Mouse (Mus musculus) myocyte (in vitro differentiated cells): ENCODE measurements around the gene Lrrc73. TPM values are rescaled to one million over a fixed set of nuclear protein-coding genes. Genes with fewer than 3 reads are reported as not detected.

Experiments used
- H3K27me3 ChIP-seq: one replicate; pipeline ENCODE4 v1.6.1; 2011; ENCODE audit not compliant: control insufficient read depth, insufficient read depth, insufficient read length
- H3K36me3 ChIP-seq: one replicate; pipeline ENCODE4 v1.6.1; 2011; ENCODE audit not compliant: control insufficient read depth, insufficient read depth
- H3K4me2 ChIP-seq: one replicate; pipeline ENCODE4 v1.6.1; 2011; ENCODE audit warnings: low read depth, control low read depth
- H3K4me3 ChIP-seq: one replicate; pipeline ENCODE4 v1.5.1; 2011; ENCODE audit warnings: mild to moderate bottlenecking, control low read depth, moderate library complexity
- H3K79me2 ChIP-seq: one replicate; pipeline ENCODE4 v1.6.1; 2011; ENCODE audit not compliant: control insufficient read depth, insufficient read depth
- H3ac ChIP-seq: one replicate; pipeline ENCODE4 v1.6.1; 2011; ENCODE audit not compliant: control insufficient read depth, insufficient read length
- CEBPB ChIP-seq: IDR thresholded peaks from 2 replicates; pipeline ENCODE4 v1.6.1; 2011; ENCODE audit warnings: mild to moderate bottlenecking, moderate library complexity; ENCODE audit not compliant: poor library complexity, insufficient read depth, severe bottlenecking
- E2F4 ChIP-seq: IDR thresholded peaks from one replicate; pipeline ENCODE4 v1.6.1; 2011; ENCODE audit warnings: mild to moderate bottlenecking, control low read depth, moderate library complexity; ENCODE audit not compliant: insufficient read depth
- MAX ChIP-seq: IDR thresholded peaks from one replicate; pipeline ENCODE4 v1.6.1; 2011; ENCODE audit warnings: low read depth, mild to moderate bottlenecking, control low read depth
- MYOD1 ChIP-seq, 3 experiments: IDR thresholded peaks; one replicate each; pipeline ENCODE4 v1.6.1; 2011; ENCODE audit warnings: control low read depth in 2 of 3, low read depth in 2 of 3, mild to moderate bottlenecking in 2 of 3, moderate library complexity in 1 of 3; ENCODE audit not compliant: insufficient read length in 2 of 3, control insufficient read depth in 1 of 3
- MYOG ChIP-seq, 3 experiments: IDR thresholded peaks; one replicate each; pipeline ENCODE4 v1.6.1; 2011; ENCODE audit warnings: control low read depth in 2 of 3, low read depth in 2 of 3, mild to moderate bottlenecking in 2 of 3; ENCODE audit not compliant: insufficient read length in 2 of 3, control insufficient read depth in 1 of 3, insufficient read depth in 1 of 3
- POLR2A ChIP-seq: IDR thresholded peaks from one replicate; pipeline ENCODE4 v1.6.1; 2011; ENCODE audit warnings: low read depth, mild to moderate bottlenecking, control low read depth, moderate library complexity; ENCODE audit not compliant: insufficient read length
- POLR2AphosphoS2 ChIP-seq: IDR thresholded peaks from one replicate; pipeline ENCODE4 v1.6.1; 2011; ENCODE audit warnings: low read depth, control low read depth; ENCODE audit not compliant: insufficient read length
- REST ChIP-seq: IDR thresholded peaks from one replicate; pipeline ENCODE4 v1.6.1; 2011; ENCODE audit warnings: mild to moderate bottlenecking, control low read depth, moderate library complexity; ENCODE audit not compliant: insufficient read depth, insufficient read length
- SRF ChIP-seq: IDR thresholded peaks from one replicate; pipeline ENCODE4 v1.6.1; 2011; ENCODE audit warnings: low read depth; ENCODE audit not compliant: control insufficient read depth, insufficient read length
- TCF12 ChIP-seq: IDR thresholded peaks from one replicate; pipeline ENCODE4 v1.6.1; 2011; ENCODE audit warnings: mild to moderate bottlenecking, control low read depth; ENCODE audit not compliant: poor library complexity, insufficient read depth, severe bottlenecking
- TCF3 ChIP-seq: IDR thresholded peaks from one replicate; pipeline ENCODE4 v1.6.1; 2011; ENCODE audit warnings: low read depth, control low read depth; ENCODE audit not compliant: insufficient read length
- USF1 ChIP-seq: IDR thresholded peaks from one replicate; pipeline ENCODE4 v1.6.1; 2011; ENCODE audit warnings: low read depth, mild to moderate bottlenecking, control low read depth, moderate library complexity
- polyA plus RNA-seq: library from polyadenylated mRNA; unstranded; fragments of >200 nt; fragmentation: generic; extraction: Trizol; gene quantifications from one replicate; pipeline ENCODE4 v1.2.1, GENCODE M21; 2012; ENCODE audit warnings: missing spikeins

Gene Lrrc73
- polyA plus RNA-seq, 1 experiment, result 2.0 TPM

DNA sequence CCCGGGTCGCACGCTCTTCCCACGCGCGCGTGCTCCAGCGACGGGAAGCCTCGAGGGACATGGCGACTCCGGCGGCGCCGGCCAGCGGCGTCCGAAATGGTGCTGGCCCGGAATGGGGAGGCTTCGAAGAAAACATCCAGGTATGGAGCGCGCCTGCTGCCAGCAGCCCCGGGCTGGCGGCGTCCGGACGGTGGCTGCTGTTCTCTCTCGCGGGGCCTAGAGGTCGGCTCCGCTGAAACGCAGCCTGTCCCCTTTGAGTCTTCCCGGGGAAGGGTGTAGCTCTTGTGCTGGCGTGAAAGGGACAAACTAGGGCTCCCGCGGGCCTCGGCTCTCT, 5.2 kb upstream of the Lrrc73 start:
- H3ac ChIP-seq, result peak overlapping the region; percentile 75
- H3K36me3 ChIP-seq, result peaks cover 7% of the 10 kb centered on the region
- H3K27me3 ChIP-seq, result no peaks in the 10 kb centered on the region
- peaks cover 39% of the 10 kb centered on the region for H3K79me2 ChIP-seq
- H3K4me2 ChIP-seq, result peak overlapping the region; percentile 97
- peak overlapping the region; percentile 81 for H3K4me3 ChIP-seq
- TF ChIP-seq MAX (no peak), REST (no peak), TCF12 (no peak), SRF (no peak), POLR2AphosphoS2 (no peak), E2F4 (no peak), POLR2A (no peak), CEBPB (no peak), USF1 (no peak), MYOG (IDR thresholded peaks at IDR 0.05; ENCODE audit: control insufficient read depth in 1 of 3, insufficient read depth in 1 of 3, insufficient read length in 2 of 3, low read depth in 2 of 3) (no peak)

- TF ChIP-seq SRF, result no peak
- no peak for TF ChIP-seq USF1
- TF ChIP-seq REST, result no peak
- TF ChIP-seq MYOD1 (IDR thresholded peaks at IDR 0.05; ENCODE audit: control insufficient read depth in 1 of 3, insufficient read length in 2 of 3, low read depth in 2 of 3), result no peak
- no peak for TF ChIP-seq MAX
- TF ChIP-seq CEBPB, result no peak
- TF ChIP-seq POLR2AphosphoS2, result no peak
- no peak for TF ChIP-seq TCF3
- no peak for TF ChIP-seq E2F4
- H3ac ChIP-seq, result no peak overlapping the region
- peaks cover 34% of the 10 kb centered on the region for H3K79me2 ChIP-seq
- H3K4me3 ChIP-seq, result no peak overlapping the region
- no peak overlapping the region for H3K4me2 ChIP-seq
- no peaks in the 10 kb centered on the region for H3K36me3 ChIP-seq
- H3K27me3 ChIP-seq, result no peaks in the 10 kb centered on the region
Observed at GRCm38 (mm10) chr17:46251174-46251573, 2.2 kb upstream of the Lrrc73 start.

DNA sequence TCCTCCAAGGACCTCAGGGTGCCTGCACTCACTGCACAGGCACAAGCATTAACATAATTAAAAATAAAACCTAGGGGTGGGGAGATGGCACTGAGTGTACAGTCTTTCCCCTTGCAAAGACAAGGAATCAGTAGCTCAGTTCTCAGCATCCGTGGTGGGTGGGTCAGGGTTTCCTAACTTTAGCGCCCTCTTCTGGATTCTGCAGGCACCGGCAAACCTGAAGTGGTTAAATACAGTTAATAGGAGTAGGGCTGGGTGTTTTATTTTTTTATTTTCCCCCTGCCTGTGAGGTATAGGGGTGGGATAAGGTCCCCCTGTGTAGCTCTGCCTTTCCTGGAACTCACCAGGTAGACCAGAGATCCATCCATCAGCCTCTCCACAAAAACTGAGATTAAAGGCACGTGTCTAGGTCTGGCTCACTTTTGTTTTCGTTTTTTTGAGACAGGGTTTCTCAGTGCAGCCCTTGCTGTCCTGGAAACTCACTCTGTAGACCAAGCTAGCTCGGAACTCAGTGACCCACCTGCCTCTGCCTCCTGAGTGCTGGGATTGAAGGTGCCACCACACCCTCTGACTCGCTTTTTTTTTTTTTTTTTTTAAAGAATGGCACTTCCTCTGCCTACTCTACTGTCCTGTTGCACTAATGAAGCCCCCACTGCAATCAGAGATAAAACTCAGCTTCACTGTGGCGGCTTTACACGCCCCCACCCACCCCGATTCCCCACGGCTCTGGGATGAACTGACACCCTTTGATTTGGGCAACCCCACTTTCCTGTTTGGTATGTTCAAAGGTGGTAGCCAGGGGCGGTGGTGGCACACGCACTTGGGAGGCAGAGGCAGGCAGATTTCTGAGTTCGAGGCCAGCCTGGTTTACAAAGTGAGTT, 520 bp upstream of the Lrrc73 start:
- Histone ChIP-seq H3ac (no peak overlapping the region), H3K4me2 (peak overlapping the region; percentile 97), H3K79me2 (peaks cover 18% of the 10 kb centered on the region), H3K36me3 (no peaks in the 10 kb centered on the region), H3K4me3 (peak overlapping the region; percentile 28), H3K27me3 (no peaks in the 10 kb centered on the region)
- TF ChIP-seq POLR2AphosphoS2 (no peak), POLR2A (no peak), SRF (no peak), MYOD1 (IDR thresholded peaks at IDR 0.05; ENCODE audit: control insufficient read depth in 1 of 3, insufficient read length in 2 of 3, low read depth in 2 of 3) (no peak), TCF12 (no peak), CEBPB (no peak)

GRCm38 (mm10) chr17:46254106-46254505, 775 bp downstream of the Lrrc73 start:
- H3K4me2 ChIP-seq, result peak overlapping the region; percentile 60
- no peaks in the 10 kb centered on the region for H3K27me3 ChIP-seq
- peaks cover 5% of the 10 kb centered on the region for H3K79me2 ChIP-seq
- H3K4me3 ChIP-seq, result peak overlapping the region; percentile 28
- H3K36me3 ChIP-seq, result no peaks in the 10 kb centered on the region
- peak overlapping the region; percentile 55 for H3ac ChIP-seq
- TF ChIP-seq MAX (no peak), MYOD1 (IDR thresholded peaks at IDR 0.05; ENCODE audit: control insufficient read depth in 1 of 3, insufficient read length in 2 of 3, low read depth in 2 of 3) (peak in 2 of 3 experiments; percentile 7 to 33)

GRCm38 (mm10) chr17:46255147-46255546, 1.8 kb downstream of the Lrrc73 start:
- Histone ChIP-seq H3ac (no peak overlapping the region), H3K4me2 (no peak overlapping the region), H3K27me3 (no peaks in the 10 kb centered on the region), H3K79me2 (no peaks in the 10 kb centered on the region), H3K36me3 (no peaks in the 10 kb centered on the region), H3K4me3 (no peak overlapping the region)
- TF ChIP-seq MAX (no peak), TCF3 (no peak), REST (no peak), POLR2AphosphoS2 (no peak), MYOD1 (IDR thresholded peaks at IDR 0.05; ENCODE audit: control insufficient read depth in 1 of 3, insufficient read length in 2 of 3, low read depth in 2 of 3) (no peak), SRF (no peak), TCF12 (no peak), CEBPB (no peak), MYOG (IDR thresholded peaks at IDR 0.05; ENCODE audit: control insufficient read depth in 1 of 3, insufficient read depth in 1 of 3, insufficient read length in 2 of 3, low read depth in 2 of 3) (no peak), USF1 (no peak), E2F4 (no peak), POLR2A (no peak)
